Mouse (Mus musculus): ENCODE results near the gene Cspg4. TPM values are rescaled to one million over a fixed set of nuclear protein-coding genes. Genes with fewer than 3 reads are reported as not detected.
A peak's percentile ranks its signal among the peaks of the same experiment; 100 is the strongest.

Cspg4 gene
- total RNA-seq (2015; ENCODE audit: low replicate concordance) = not detected in 2 replicates
- total RNA-seq (2017; ENCODE audit: low replicate concordance) = 0.28 TPM in 1 of 2 replicates, not detected in the other

DNA sequence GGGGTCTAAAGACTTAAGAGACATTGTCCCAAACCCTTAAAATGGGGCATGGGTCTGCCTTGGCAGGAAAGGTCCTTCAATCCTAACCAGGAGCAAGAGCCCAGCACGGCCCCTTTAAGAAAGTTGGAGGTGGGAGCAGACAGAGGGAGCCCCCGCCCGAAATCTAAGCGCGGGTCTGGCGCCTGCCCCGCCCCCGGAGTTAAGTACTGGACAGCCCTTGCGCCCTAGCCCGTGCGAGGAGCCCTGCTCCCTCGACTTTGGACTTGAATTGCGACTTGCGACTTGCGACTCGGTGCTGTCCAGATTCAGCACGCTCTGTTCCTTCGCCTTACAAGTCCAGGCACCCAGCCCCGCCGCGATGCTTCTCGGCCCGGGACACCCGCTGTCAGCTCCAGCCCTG is at the start of gene Cspg4:
TSS of gene Cspg4 (plus strand) at position 202 of the 400 bp plus-strand sequence.
- no peak for ATAC-seq (replicated peaks; ENCODE audit: low FRiP score, poor library complexity, severe bottlenecking)

DNA sequence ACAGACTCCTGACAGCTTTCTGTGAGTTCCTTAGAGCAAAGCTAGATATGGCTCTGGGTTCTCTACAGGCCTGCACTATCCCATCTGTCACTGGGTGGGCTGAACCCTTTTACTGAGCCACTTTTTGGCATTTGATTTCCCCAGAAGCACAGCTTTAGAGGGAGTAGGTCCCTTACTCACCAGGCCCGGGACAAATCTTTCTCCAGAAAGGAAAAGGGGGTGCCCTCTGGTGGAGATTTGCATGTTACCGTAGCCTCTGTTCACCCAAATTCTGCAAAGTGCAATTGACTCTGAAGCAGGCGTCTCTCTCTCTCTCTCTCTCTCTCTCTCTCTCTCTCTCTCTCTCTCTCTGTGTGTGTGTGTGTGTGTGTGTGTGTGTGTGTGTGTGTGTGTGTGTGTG is 39.9 kb upstream of the Cspg4 start:
- ATAC-seq (replicated peaks; ENCODE audit: low FRiP score, poor library complexity, severe bottlenecking) = no peak

DNA sequence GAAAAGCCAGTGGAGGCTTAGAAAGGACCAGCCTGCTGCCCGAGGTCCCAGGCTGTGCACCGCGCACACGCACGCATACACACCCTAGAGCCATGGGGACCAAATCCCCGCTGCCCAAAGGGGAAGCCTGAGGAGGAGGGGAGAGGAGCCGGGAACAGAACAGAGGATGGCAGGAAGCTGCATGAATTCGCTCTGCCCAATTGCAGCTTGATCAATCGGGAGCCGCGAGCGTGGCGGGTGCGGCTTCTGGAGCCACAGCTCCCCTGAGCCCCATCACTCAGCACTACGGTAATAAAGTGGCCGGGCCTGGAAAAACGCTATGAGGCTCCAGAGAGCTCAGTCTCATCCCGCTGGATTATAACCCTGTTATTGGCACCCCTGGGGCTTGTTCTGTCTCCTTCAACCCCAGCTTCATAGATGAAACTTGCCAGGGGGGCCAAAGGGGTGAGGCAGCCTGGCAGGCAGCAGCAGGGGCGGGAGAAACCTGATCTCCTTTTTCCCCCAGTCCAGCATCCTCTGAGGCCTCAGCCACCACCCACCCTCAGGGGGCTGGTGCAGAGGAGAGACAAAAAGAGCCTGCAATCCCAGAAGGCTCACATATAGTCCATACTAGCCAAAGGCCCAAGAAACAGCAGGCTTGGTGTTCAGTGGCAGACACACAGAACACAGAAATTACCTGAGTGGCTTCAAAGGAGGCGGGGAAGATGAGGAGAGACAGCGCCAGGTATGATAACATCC is 39.2 kb upstream of the Cspg4 start:
- no peak for ATAC-seq (replicated peaks; ENCODE audit: low FRiP score, poor library complexity, severe bottlenecking)

DNA sequence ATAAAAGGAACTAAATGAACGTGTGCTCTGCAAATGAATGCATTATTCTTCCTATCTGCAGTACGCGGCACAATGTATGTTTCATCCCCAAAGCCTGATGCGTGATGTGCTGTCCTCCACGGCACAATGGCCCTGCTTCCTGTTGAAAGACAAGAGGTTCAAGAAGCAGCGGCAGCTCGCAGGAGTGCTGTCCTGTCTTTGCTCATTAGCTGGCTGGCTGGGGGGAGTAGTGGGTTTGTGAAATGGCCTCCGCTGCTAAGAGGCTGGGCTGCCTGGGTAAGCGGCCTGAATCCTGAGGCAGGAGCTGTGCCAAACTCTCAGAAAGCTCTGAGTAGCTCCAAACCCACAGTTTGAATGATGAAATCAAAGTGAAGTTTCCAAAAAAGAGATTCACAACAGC is 36.7 kb upstream of the Cspg4 start:
- no peak for ATAC-seq (replicated peaks; ENCODE audit: low FRiP score, poor library complexity, severe bottlenecking)

DNA sequence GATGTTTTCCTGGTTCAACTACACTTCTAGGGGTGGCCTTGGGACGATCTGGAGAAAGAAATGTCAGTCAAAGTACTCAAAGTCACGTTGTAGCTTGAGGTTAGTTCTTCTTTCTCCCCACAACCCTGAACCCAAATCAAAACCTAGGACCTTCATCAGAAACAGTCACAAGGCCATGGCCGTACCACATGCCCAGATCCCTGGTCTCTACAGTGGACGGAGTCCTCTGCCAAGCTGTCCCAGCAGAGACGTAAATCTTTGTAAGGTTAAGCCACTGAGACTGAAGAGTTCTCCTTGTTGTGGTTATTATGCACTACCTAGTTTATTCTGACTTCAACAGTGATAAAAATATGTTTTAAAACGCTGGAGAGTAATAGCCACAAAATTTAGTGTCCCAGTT is 36.0 kb upstream of the Cspg4 start:
- ATAC-seq (replicated peaks; ENCODE audit: low FRiP score, poor library complexity, severe bottlenecking) = no peak

DNA sequence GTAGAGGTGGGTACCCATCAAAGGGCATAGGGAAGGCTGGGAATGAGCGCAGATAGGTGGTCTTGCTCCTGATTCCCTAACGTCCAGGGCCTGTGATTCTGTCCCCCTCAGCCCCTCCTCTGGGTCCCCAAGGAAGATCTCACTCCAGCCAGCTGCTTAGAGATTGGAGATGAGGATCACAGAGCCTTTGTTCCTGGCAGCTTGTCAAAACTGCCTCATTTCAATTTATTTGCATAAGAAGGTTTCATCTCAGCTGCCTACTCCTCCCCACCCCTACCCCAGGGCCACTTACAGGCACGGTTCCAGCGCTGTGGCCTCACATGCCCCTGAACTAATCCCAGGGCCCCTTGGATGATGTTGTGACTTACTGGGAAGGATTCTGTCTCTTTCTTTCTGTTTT is 34.7 kb upstream of the Cspg4 start:
- ATAC-seq (replicated peaks; ENCODE audit: low FRiP score, poor library complexity, severe bottlenecking) = no peak

DNA sequence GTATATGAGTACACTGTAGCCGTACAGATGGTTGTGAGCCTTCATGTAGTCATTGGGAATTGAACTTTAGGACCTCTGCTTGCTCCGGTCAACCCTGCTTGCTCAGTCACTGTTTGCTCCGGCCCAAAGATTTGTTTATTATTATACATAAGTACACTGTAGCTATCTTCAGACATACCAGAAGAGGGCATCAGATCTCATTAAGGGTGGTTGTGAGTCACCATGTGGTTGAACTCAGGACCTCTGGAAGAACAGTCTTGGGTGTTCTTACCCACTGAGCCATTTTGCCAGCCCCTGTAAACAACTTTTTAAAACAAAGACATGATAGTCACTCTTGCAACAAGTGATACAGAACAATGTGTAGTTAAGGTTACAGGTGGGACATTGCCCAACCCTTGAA is 32.9 kb upstream of the Cspg4 start:
- ATAC-seq (replicated peaks; ENCODE audit: low FRiP score, poor library complexity, severe bottlenecking) = no peak

DNA sequence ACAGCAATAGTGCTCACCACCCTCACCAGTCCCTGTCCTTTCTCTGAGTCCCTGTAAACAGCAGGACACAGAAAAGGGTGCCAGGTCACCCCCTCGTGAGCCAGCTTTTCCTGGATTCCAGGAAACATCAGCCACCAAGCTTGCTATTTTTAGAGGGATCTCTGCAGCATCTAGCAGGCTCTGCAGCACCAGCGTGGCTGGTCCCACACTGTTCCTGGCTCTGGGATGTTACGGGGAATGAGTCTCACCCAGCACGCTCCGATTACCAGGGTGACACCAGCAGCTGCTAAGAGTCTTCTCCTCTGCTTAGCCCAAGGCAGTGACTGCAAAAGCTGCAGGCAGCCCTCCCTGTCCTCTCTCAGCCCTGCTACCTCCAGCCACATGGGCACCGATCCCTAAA is 31.9 kb upstream of the Cspg4 start:
- ATAC-seq (replicated peaks; ENCODE audit: low FRiP score, poor library complexity, severe bottlenecking) = no peak

DNA sequence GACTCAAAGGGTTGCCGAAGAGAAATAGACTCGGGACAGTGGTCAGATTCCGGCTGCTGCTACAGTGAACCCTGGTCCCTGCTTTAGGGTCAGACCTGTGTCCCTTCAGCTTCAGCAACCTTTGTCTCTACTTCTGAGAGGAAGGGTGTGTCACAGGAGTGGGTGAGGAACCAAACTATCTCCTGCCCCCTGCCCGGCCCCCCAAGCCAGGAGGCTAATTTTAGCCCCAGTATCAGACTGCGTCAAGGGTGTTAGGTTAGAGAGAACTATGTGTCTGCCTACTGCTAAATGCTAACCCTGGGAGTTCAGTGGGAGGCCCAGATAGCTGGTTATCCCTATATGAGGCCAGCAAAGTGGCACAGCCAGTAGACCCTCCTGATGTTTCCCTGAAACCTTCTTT is 29.7 kb upstream of the Cspg4 start:
- ATAC-seq (replicated peaks; ENCODE audit: low FRiP score, poor library complexity, severe bottlenecking) = no peak

DNA sequence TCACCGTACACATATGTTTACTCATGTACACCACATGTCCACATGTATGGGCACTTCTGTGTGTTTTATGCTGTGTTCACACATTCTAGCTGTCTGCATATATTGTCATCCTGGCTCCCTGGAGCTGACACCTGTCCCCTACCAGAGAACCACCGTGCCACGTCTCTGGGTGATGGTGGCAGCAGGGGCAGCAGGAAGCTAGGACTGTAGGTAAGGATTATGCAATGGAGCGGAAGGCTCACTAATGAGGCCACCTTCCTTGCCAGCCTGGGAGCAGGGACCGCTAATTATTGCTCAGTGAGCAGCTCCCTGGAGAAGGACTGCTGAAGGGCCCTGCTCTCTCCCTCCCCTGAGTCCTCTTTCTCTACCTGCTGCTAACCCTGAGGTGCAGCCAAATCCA is 24.1 kb upstream of the Cspg4 start:
- ATAC-seq (replicated peaks; ENCODE audit: low FRiP score, poor library complexity, severe bottlenecking) = no peak

DNA sequence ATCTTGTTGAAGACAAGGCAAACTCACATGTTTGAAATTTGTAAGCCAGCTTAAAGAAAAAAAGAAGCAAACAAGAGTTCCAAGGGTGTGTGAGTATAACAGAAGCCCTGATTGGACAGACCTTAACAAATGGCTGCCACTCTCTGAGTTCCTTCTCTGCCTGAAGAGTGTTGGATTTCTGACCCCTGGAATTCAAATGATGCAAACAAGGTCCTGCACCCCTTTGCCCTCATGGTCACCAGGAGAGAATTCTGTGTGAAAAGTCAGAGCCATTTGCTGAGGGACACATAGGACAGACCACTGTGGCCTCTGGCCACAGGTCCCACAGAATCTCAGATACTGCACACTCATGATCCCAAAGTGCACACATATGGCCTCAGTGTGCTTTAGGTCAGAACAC is 23.0 kb upstream of the Cspg4 start:
- ATAC-seq (replicated peaks; ENCODE audit: low FRiP score, poor library complexity, severe bottlenecking) = no peak

DNA sequence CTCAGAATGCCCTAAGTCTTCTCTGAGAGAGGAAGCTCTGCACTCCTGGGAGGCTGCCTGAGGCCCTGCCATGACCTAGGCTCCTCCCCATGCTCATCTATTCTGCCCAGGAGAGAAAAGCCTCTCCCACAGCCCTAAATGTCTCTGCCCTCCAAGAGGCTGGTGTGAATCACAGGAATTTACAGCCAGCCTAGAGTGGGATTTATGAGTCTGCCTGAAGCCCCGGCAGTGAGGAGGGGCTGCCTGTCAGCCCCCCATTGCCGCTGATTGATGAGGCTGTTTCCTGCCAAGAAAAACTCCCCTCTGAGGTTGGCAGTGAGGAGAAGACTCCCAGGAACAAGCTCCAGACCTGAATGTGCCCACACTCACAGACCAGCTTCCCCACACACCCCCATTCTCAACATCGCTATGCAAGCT is 22.5 kb upstream of the Cspg4 start:
- ATAC-seq (replicated peaks; ENCODE audit: low FRiP score, poor library complexity, severe bottlenecking) = no peak

DNA sequence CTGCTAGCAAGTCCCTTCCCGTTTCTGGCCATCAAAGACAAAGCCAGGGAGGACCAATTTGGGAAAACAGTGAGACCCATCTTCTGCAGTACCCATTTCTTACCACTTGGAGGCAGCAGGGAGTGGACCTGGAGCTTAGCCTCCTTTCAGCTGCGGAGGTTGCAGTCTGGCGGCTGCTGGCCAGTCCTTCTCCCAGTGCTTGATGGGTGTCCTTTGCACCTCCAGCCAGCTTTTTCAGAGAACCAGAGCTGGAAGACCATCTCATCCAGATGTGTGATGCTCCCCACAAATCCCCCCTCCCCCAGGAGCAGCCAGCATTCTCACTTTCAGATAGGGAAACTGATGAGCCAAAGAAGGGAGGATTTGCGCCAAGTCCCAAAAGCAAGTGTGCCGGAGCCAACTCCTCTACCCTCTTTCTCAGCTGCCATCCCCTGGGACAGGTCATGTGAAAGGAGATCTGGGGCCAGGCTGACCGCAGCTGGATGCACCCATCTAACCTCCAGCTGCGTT is 21.1 kb upstream of the Cspg4 start:
- 0 out of 2 replicates have a peak, but pooled peaks have one; percentile 38 for ATAC-seq (replicated peaks; ENCODE audit: low FRiP score, poor library complexity, severe bottlenecking)

DNA sequence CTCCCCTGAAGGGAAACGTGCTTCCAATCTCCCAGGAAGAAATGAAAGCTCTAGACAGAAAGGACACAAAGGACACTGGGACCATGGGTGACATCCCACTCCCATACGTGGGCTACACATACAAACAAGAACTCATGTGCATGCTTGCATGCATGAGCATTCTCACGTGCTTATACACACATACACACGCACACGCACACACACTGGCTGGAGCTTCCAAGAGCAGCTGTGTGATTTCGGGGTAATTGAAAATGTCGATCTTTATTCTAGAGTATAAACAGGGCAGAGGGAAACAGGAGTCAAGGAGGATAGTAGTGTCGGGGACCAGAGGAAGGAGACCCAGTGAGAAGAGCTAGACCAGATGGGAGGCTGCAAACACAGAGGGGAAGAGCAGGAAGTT is 20.2 kb upstream of the Cspg4 start:
- no peak for ATAC-seq (replicated peaks; ENCODE audit: low FRiP score, poor library complexity, severe bottlenecking)

DNA sequence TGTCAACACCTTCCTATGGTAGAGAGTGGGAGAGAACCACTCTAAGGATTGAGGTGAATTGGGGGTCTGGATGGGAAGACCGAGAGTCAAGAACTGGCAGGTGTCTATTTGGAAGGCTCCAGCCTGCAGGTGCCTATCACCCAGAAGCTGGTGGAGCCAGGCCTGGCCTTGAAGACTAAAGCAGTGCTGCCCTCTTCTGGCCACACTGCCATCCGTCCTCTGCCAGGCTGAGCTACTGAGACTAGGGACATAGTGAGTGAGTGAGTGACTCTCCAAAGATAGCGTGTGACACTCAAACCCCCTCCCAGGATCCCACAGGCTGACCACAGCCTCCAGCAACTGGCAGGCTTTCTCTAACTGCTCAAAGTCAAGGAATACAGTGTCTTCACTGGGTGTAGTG is 17.3 kb upstream of the Cspg4 start:
- ATAC-seq (replicated peaks; ENCODE audit: low FRiP score, poor library complexity, severe bottlenecking) = peak; percentile 63; the same call in 1 of the 2 replicates

DNA sequence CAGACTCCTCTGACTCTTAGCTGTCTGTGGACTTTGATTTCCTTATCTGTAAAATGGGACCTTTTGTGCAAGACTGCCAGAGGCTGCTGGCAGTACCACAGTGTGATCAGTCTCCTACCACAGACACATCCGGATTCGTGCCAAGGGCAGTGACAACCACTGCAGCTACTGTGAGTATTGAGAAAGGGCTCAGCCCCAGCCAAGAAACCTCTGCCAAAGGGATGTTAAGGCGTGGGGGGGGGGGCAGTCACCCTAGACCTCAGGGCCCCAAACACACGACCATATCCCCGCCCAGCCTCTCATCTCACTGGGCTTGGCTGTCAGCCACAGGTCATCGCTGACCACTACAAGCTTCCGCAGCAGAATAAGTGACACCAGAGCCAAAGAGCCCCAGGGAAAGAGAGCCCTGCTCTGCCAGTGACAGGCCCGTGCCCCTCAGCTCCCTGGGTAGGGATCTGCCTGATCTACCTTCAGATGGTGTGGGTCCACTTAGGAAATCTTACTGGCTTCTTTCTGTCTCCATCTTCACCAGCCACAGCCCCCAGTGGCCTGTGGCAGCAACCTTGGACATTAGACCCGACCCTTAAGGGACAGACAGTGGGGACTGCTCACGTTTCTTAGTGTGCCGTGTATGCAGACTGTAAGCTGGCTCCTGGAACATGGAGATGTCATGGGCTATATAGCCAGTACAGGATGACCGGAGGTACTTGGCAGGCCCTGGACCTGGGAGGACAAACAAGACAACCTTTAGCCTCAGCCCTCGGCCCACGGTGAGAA is 14.5 kb upstream of the Cspg4 start:
- ATAC-seq (replicated peaks; ENCODE audit: low FRiP score, poor library complexity, severe bottlenecking) = no peak

DNA sequence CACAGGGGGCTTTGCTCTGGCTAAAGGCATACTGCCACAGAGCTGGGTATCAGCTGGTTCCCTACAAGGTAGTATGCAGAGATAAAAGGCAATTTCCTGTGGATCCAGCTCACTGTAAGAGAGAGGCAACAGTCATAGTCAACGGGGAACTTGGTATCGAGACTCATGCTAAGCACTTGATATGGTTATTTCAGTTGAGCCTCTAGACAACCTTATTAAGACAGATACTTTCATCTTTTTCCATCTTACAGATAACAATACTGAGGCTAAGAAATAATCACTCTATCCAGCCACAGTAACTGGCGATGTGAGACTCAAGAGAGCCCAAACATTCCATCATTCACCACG is 14.0 kb upstream of the Cspg4 start:
- ATAC-seq (replicated peaks; ENCODE audit: low FRiP score, poor library complexity, severe bottlenecking) = no peak

DNA sequence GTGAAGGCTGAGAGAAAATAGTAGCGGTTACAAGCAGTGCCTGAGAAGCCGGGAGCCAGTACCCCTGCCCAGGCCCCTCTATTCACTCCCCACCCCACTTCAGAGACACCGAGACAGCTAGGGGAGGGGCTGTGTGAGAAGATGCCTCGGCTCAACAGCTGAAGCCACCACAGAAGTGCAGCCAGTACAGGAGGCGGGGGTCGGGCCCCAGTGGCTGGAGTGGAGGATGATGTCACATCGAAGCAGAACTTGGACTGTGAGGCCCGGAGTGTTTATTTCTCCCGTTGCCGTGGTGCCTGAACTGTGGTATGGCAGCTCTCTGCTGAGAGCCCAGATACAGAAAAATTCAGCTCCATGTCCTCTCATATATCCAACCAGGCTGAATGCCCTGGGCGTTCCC is 13.1 kb upstream of the Cspg4 start:
- ATAC-seq (replicated peaks; ENCODE audit: low FRiP score, poor library complexity, severe bottlenecking) = no peak

DNA sequence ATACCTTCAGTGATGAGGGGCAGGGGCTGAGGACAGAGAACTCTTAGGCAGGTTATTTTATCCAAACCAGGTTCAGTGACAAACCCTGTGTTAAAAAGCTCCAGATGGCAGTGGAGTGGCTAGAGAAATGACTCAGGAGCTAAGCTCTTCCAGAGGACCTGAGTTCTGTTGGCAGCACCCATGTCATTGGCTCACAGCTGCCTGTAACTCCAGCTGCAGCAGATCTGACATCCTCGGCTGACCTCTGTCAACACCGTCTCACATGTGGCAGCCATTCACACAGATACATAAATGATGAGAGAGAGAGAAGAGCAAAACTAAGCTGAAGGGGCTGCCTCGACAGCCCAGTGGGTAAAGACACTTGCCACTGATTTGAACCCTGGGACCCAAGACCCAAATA is 7.4 kb upstream of the Cspg4 start:
- ATAC-seq (replicated peaks; ENCODE audit: low FRiP score, poor library complexity, severe bottlenecking) = no peak

DNA sequence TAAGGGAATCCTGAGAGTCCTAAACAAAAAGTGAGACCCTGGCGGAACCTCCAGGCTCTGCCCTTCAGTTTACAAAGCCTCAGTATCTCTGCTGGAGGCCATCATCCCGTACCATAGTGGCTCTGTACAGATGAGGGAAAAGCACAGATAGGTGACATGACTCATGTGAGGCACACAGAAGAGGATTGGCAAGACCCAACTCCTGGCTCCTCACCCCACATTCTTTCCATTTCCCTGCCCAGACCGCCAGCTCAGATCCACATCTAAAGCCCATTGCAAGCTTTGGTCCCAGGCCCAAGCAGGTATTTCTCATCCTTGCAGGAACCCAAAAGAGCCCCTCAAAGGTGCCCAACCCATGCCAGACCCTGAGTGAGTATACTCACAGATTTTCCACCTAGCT is 4.8 kb upstream of the Cspg4 start:
- no peak for ATAC-seq (replicated peaks; ENCODE audit: low FRiP score, poor library complexity, severe bottlenecking)
